Mouse (Mus musculus) left cerebral cortex, adult 9 months (tissue): Measurements from ENCODE around the gene Cdkal1.

Source experiments
- DNase-seq, 2 experiments: peaks; one replicate each; pipeline ENCODE4 v3.0.0; 2022; ENCODE audit warnings: low spot score in 2 of 2

The Cdkal1 gene

DNA sequence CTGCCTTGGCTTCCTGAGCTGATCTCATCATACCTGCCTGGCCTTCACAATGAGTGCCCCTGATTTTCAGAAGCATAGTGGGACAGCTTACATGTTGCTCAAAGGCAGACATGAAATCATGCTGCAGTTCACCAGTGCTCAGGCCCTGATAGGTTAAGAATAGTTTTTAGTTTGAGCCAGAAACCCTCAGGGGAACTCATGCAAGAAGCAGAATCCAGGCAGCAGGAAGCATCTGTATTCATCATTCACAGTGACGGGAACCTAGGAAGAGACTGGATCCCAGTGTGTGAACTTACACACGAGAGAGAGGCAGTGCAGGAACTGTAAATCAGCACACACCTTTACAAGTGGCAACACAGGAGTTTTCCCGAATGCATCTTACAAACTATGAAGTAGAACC is 441.0 kb downstream of the Cdkal1 start:
- no peak for DNase-seq

- DNase-seq = no peak
Observed at GRCm38 (mm10) chr13:29411176-29411575, 444.3 kb downstream of the Cdkal1 start.

DNA sequence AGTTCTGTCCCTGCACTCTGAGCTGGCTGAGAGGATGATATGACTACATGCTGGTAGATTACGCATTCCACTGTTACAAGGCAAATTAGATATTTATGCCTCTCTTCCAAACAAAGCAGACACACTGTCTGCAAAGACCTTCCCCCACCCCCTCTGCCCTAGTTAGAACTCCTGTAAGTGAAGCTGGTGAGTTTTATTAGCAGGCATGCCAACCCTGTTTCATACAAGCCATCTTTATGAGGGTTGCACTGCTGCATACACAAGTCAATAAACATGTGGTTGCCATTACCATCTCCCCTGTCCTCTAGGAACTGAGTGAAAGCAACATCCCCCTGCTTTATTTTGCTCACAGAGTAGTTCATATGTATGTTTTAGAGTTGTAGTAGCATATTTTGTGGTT is 447.9 kb downstream of the Cdkal1 start:
- DNase-seq = no peak

DNA sequence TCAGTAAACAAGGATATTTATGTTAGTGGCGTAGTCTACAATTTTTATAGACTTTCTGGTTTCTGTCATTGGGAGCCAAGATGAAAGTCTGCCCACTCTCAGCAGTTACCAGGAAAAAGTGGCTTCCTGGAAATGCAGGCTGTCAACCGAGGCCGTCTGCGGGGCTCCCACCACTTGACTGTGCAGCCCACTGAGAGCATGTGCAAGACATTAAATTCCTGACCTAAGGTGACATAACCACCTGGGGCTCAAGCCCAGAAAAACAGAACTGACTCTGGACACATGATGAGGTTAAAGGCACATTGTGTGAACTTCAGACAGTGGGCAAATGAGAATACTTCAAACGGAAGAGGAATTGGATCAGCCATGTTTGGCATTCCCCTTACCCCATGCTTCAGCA is 450.2 kb downstream of the Cdkal1 start:
- DNase-seq = no peak

GRCm38 (mm10) chr13:29403217-29403616 is 452.3 kb downstream of the Cdkal1 start:
- no peak for DNase-seq

GRCm38 (mm10) chr13:29402526-29403040 is 452.9 kb downstream of the Cdkal1 start:
- DNase-seq = no peak

- no peak for DNase-seq
Observed at GRCm38 (mm10) chr13:29399908-29400307, 455.6 kb downstream of the Cdkal1 start.

DNA sequence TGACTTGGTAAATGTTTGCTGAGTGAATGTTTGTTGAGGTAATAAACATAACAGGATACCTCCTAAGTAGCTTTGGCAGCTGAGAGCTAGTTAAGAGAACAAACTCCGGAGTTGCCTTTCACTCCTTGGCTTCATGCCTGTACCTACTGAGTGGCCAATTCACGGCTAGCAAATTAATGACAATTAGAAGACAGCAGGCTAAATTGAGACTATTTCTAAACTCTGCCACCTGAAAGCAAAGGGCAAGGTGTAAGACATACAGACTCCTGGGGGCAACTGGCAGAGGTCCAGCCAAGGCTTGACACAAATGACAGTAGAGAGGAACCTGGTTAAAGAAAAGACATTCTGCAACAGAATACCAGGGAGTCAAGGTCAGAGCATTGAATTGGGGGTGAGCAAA is 457.0 kb downstream of the Cdkal1 start:
- no peak for DNase-seq

DNA sequence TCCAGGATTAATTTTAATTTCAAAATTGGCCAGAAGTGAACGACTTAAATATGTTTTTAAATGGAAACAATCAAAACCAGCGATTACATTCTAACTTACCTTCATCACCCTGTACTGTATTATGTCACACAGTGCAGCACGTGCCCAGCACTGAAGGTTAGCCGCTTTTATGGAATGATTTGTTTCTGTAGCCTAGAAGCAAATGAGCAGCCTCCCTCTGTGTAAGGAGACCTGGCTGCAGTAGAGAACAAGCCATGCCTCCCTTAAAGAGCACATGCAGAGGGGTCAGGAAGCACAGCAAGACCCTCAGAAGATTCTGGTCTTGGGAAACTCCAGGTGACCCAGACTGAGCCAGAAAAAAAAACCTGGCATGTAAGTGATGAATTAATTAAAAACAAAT is 459.8 kb downstream of the Cdkal1 start:
- DNase-seq = no peak

DNA sequence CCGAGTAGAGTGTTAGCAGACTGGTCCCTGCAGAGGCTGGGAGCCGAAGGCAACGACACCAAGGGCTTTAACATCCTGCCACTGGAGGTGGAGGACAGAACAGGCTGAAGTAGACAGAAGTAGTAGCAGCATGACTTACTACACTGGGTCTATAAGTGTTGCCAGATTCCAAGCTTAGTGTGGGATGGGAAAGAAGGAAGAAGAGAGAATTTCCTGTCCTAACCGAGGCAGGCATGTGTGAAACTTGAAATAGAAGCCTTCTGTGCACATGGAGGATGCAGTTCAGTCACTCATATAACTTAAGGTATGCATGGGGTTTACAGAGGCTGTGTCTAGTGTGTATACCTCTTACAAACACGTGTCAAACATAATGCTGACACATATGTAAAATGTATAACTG is 465.4 kb downstream of the Cdkal1 start:
- peak; percentile 23 to 41 for DNase-seq

GRCm38 (mm10) chr13:29388918-29389317 is 466.6 kb downstream of the Cdkal1 start:
- no peak for DNase-seq

GRCm38 (mm10) chr13:29377572-29377971 is 477.9 kb downstream of the Cdkal1 start:
- no peak for DNase-seq

- no peak for DNase-seq
Observed at GRCm38 (mm10) chr13:29371916-29372315, 483.6 kb downstream of the Cdkal1 start.

DNA sequence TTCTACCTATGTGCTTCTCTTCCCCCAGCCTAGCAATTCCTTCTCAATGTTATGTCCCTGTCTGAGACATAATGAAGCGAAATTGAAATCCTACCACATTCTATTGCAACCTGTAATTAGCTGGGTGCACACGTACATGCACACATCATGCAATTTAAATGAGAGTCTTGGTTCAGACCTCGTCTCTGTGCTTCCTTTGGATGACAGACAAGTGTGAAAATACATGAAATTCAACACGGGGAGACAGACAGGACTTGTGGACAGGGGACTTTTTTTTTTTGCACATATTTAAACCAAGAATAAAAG is 484.1 kb downstream of the Cdkal1 start:
- no peak for DNase-seq

DNA sequence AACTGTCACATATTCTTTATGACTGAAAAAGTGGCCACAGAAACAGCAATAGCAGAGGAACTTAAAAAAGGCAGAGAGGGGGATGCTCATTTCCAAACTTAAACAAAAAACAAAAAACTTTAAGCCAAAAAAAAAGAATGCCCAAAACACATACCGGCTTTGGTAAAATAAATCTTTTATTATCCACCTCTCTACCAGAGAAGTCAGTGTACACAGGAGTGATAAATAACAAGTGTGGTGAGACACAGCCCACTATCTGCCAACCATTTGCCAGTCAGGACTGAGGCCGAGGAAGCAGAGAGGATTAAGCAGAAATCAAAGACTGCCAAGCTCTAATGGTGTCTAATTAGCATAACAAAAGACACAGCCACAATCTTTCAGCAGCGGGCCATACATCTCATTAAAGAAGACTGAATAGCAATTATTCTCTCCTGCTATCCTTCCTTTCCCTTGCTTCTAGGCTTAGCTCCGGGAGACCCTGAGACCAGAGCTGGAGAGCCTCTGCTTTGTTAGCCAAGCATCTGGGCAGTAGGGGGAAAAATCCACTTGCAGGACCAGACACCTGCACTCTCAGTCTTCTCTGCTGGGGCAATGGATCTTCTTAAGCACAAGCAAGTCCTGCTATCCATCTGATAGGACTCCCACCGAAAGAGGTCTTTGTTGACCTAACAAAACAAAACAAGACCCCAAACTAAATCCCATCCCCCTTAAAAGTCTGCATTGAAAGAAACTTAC is 484.6 kb downstream of the Cdkal1 start:
- DNase-seq = no peak

GRCm38 (mm10) chr13:29368806-29369205 is 486.7 kb downstream of the Cdkal1 start:
- no peak for DNase-seq

DNA sequence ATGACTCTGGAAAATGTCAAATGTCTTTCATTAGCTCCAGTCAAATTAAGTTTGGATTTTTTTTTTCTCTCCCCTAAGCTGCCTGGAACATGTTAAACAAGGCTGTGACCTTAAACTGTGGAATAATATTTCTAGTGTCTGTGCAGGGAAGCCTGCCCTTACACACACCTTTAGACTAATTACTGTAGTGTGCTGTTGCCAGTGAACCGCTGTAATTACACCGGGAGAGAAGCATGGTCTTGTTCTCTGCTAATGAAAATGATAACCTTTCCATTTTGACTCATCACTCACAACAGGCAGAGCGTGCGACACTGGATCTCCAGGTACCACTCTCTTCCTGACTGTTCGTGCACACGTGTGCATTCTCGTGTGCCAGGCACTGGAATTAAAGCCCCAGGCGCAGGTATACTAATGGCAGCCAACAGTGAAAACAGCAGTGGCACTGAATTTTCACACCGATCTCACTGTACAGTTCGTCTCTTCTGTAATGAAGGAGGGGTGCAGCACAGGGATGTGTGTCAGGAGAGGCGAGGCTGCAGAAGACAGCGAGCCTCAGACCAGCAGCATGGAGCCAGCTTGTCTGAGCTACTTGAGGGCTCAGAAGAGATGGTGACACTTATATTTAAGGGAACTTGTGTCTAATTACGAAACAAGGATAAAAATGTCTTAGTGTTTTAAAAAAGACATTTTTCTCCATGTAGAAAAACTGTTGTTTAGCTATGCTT is 490.4 kb downstream of the Cdkal1 start:
- no peak for DNase-seq

DNA sequence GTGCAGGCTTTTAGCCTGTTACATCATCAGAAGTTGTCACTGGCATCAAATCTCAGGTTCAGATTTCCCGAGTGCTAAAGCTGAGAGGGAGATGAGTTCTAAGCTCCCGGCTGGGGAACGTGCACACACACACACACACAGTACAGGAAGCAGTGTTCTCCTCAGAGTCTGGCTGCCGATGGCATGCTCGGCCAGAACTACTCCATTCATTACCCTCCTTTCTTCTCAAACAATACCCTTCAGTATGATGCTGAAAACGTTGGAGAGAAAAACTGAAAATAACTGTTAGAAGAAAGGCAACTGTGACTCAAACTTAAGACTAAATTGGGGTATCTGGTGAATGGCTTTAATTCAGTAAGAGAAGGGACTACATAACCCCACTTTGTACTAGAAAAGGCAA is 491.5 kb downstream of the Cdkal1 start:
- no peak for DNase-seq

DNA sequence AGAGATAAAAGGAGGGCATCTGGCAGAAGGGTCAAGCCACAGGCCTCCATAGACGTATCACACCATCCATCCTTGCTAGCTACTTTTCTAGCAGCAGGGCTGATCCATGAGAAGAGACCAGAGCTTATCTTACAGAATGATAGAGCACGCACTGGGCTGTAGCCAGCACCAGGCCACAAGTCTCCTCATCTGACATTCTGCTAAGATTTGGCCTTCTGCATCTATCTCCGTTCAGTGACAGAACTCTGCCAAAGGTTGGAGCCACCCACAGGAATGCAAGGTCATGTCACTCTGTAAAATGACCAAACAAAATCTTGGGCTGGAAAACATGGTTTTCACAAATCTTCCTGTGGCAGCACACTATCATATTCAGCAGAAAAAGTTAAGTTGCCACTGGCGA is 493.6 kb downstream of the Cdkal1 start:
- DNase-seq = no peak

- no peak for DNase-seq
Observed at GRCm38 (mm10) chr13:29360899-29361298, 494.6 kb downstream of the Cdkal1 start.

DNA sequence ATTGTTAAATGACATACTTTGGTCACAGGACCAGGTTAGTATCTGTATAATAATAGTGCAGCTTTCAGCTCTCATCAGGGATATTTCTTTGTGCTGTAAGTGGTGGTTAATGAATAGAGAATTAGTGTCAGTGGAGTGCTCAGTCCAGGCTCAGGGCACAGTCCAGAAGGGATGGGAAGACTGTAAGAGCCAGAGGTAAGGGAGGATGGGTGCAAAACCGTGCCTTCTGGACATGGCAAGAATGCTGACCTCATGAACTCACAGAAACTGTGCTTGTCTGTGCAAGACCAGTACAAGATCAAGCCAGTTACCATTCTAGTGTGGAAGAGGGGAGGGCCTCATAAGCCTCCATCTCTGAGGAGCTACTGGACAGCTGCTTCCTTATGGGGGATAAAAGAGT is 496.1 kb downstream of the Cdkal1 start:
- DNase-seq = no peak

DNA sequence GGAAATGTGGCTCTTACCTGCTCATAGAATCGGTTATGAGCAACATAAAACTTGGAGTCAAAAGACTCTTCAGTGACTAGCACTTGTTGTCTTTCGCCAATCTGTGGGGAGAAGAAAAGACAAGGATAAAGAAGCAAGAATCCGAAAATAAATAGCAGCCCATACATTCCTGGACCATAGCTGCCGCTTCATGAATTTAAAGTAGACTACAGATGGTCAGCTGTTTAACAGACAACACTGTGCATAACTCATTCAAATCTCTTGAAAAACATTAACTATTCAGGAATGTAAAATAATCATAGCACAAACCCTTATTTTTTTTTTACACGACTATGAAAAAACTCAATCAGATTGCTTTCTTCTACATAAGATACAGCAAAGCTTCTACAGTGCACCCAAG is 498.0 kb downstream of the Cdkal1 start:
- no peak for DNase-seq

- DNase-seq = no peak
Observed at GRCm38 (mm10) chr13:29356158-29356485, 499.4 kb downstream of the Cdkal1 start.
